Mouse (Mus musculus): ENCODE measurements around the gene Prn. TPM values are rescaled to one million over a fixed set of nuclear protein-coding genes. Genes with fewer than 3 reads are reported as not detected.

Gene Prn
- not detected in 2 replicates for polyA plus RNA-seq (2014; fragmentation: Nextera tagmentation; extraction: Ambion mirVana)

- Histone ChIP-seq H3K36me3 (ENCODE audit: control insufficient read depth, insufficient read depth, low read length) (0 out of 2 replicates have a peak, but pooled peaks cover 3% of the 10 kb centered on the region), H3K27ac (replicated peaks; ENCODE audit: low read depth, low read length) (peak within 1 kb of the TSS; percentile 78), H3K4me1 (ENCODE audit: control insufficient read depth, insufficient read depth, low read length) (peaks cover 15% of the 10 kb centered on the region; the same call in 1 of the 2 replicates), H3K9ac (ENCODE audit: low read depth, low read length) (peak within 1 kb of the TSS; percentile 76), H3K9me3 (ENCODE audit: control insufficient read depth, low read length) (no peaks in the 10 kb centered on the region), H3K27me3 (replicated peaks; ENCODE audit: control insufficient read depth, insufficient read depth, low read length) (no peaks in the 10 kb centered on the region), H3K4me3 (ENCODE audit: low read depth, low read length) (peak within 1 kb of the TSS; percentile 69), H3K4me2 (ENCODE audit: low read depth, low read length) (peak within 1 kb of the TSS; percentile 70)
- ATAC-seq (ENCODE audit: low read depth) (peak; percentile 93), DNase-seq (ENCODE audit: low spot score) (peak; percentile 96)
- WGBS, result 5% methylated on average over 43 of the region's 52 CpGs
Measured at GRCm38 (mm10) chr2:131909683-131910572, at the start of gene Prn, which contains the start of gene Prnp. Gene Prn (plus strand): TSS chr2:131909957. Gene Prnp (plus strand): TSS chr2:131909928.

- DNase-seq (ENCODE audit: low spot score) (peak; percentile 41), ATAC-seq (ENCODE audit: low read depth) (peak; percentile 72; the same call in 1 of the 2 replicates)
- Histone ChIP-seq H3K9ac (ENCODE audit: low read depth, low read length) (no peak overlapping the region), H3K4me1 (ENCODE audit: control insufficient read depth, insufficient read depth, low read length) (no peaks in the 10 kb centered on the region), H3K4me3 (ENCODE audit: low read depth, low read length) (no peak overlapping the region), H3K36me3 (ENCODE audit: control insufficient read depth, insufficient read depth, low read length) (no peaks in the 10 kb centered on the region), H3K27me3 (replicated peaks; ENCODE audit: control insufficient read depth, insufficient read depth, low read length) (no peaks in the 10 kb centered on the region), H3K9me3 (ENCODE audit: control insufficient read depth, low read length) (no peaks in the 10 kb centered on the region), H3K4me2 (ENCODE audit: low read depth, low read length) (no peak overlapping the region), H3K27ac (replicated peaks; ENCODE audit: low read depth, low read length) (no peak overlapping the region)
- WGBS, result 54% methylated on average over 3 of the region's 3 CpGs
Measured at GRCm38 (mm10) chr2:131862617-131863275, 47.0 kb upstream of the Prn start.

- WGBS, result 69% methylated on average over 3 of the region's 3 CpGs
- Histone ChIP-seq H3K9me3 (ENCODE audit: control insufficient read depth, low read length) (no peaks in the 10 kb centered on the region), H3K36me3 (ENCODE audit: control insufficient read depth, insufficient read depth, low read length) (no peaks in the 10 kb centered on the region), H3K4me3 (ENCODE audit: low read depth, low read length) (no peak overlapping the region), H3K4me2 (ENCODE audit: low read depth, low read length) (no peak overlapping the region), H3K9ac (ENCODE audit: low read depth, low read length) (no peak overlapping the region), H3K27me3 (replicated peaks; ENCODE audit: control insufficient read depth, insufficient read depth, low read length) (no peaks in the 10 kb centered on the region), H3K27ac (replicated peaks; ENCODE audit: low read depth, low read length) (no peak overlapping the region), H3K4me1 (ENCODE audit: control insufficient read depth, insufficient read depth, low read length) (no peaks in the 10 kb centered on the region)
- ATAC-seq (ENCODE audit: low read depth), result no peak
- DNase-seq (ENCODE audit: low spot score), result no peak
Measured at GRCm38 (mm10) chr2:131863472-131863871, 46.3 kb upstream of the Prn start.

GRCm38 (mm10) chr2:131864262-131864796 lies 45.4 kb upstream of the Prn start:
- Histone ChIP-seq H3K4me2 (ENCODE audit: low read depth, low read length) (no peak overlapping the region), H3K4me3 (ENCODE audit: low read depth, low read length) (no peak overlapping the region), H3K36me3 (ENCODE audit: control insufficient read depth, insufficient read depth, low read length) (no peaks in the 10 kb centered on the region), H3K27ac (replicated peaks; ENCODE audit: low read depth, low read length) (no peak overlapping the region), H3K4me1 (ENCODE audit: control insufficient read depth, insufficient read depth, low read length) (no peaks in the 10 kb centered on the region), H3K9me3 (ENCODE audit: control insufficient read depth, low read length) (no peaks in the 10 kb centered on the region), H3K9ac (ENCODE audit: low read depth, low read length) (no peak overlapping the region), H3K27me3 (replicated peaks; ENCODE audit: control insufficient read depth, insufficient read depth, low read length) (no peaks in the 10 kb centered on the region)
- ATAC-seq (ENCODE audit: low read depth) (no peak), DNase-seq (ENCODE audit: low spot score) (no peak)
- WGBS, result 72% methylated on average over 2 of the region's 2 CpGs

GRCm38 (mm10) chr2:131866676-131867075 lies 43.1 kb upstream of the Prn start:
- no peak overlapping the region for H3K9ac ChIP-seq (ENCODE audit: low read depth, low read length)
- no peaks in the 10 kb centered on the region for H3K27me3 ChIP-seq (replicated peaks; ENCODE audit: control insufficient read depth, insufficient read depth, low read length)
- DNase-seq (ENCODE audit: low spot score) (no peak), ATAC-seq (ENCODE audit: low read depth) (no peak)
- no peaks in the 10 kb centered on the region for H3K9me3 ChIP-seq (ENCODE audit: control insufficient read depth, low read length)
- no peak overlapping the region for H3K4me2 ChIP-seq (ENCODE audit: low read depth, low read length)
- H3K4me3 ChIP-seq (ENCODE audit: low read depth, low read length), result no peak overlapping the region
- no peaks in the 10 kb centered on the region for H3K36me3 ChIP-seq (ENCODE audit: control insufficient read depth, insufficient read depth, low read length)
- no peaks in the 10 kb centered on the region for H3K4me1 ChIP-seq (ENCODE audit: control insufficient read depth, insufficient read depth, low read length)
- H3K27ac ChIP-seq (replicated peaks; ENCODE audit: low read depth, low read length), result no peak overlapping the region

GRCm38 (mm10) chr2:131868983-131869382 lies 40.8 kb upstream of the Prn start:
- Histone ChIP-seq H3K4me2 (ENCODE audit: low read depth, low read length) (no peak overlapping the region), H3K36me3 (ENCODE audit: control insufficient read depth, insufficient read depth, low read length) (no peaks in the 10 kb centered on the region), H3K9me3 (ENCODE audit: control insufficient read depth, low read length) (no peaks in the 10 kb centered on the region), H3K27ac (replicated peaks; ENCODE audit: low read depth, low read length) (no peak overlapping the region), H3K9ac (ENCODE audit: low read depth, low read length) (no peak overlapping the region), H3K27me3 (replicated peaks; ENCODE audit: control insufficient read depth, insufficient read depth, low read length) (no peaks in the 10 kb centered on the region), H3K4me3 (ENCODE audit: low read depth, low read length) (no peak overlapping the region), H3K4me1 (ENCODE audit: control insufficient read depth, insufficient read depth, low read length) (no peaks in the 10 kb centered on the region)
- DNase-seq (ENCODE audit: low spot score) (no peak), ATAC-seq (ENCODE audit: low read depth) (no peak)
- 85% methylated on average over 5 of the region's 5 CpGs for WGBS

GRCm38 (mm10) chr2:131873376-131873775 lies 36.4 kb upstream of the Prn start:
- no peaks in the 10 kb centered on the region for H3K36me3 ChIP-seq (ENCODE audit: control insufficient read depth, insufficient read depth, low read length)

GRCm38 (mm10) chr2:131876551-131877265 lies 33.0 kb upstream of the Prn start:
- WGBS, result 85% methylated on average over 7 of the region's 7 CpGs
- ATAC-seq (ENCODE audit: low read depth) (no peak), DNase-seq (ENCODE audit: low spot score) (no peak)
- no peak overlapping the region for H3K4me3 ChIP-seq (ENCODE audit: low read depth, low read length)
- no peaks in the 10 kb centered on the region for H3K9me3 ChIP-seq (ENCODE audit: control insufficient read depth, low read length)
- H3K4me2 ChIP-seq (ENCODE audit: low read depth, low read length), result no peak overlapping the region
- no peaks in the 10 kb centered on the region for H3K27me3 ChIP-seq (replicated peaks; ENCODE audit: control insufficient read depth, insufficient read depth, low read length)
- H3K27ac ChIP-seq (replicated peaks; ENCODE audit: low read depth, low read length), result no peak overlapping the region
- H3K36me3 ChIP-seq (ENCODE audit: control insufficient read depth, insufficient read depth, low read length), result no peaks in the 10 kb centered on the region
- no peaks in the 10 kb centered on the region for H3K4me1 ChIP-seq (ENCODE audit: control insufficient read depth, insufficient read depth, low read length)
- no peak overlapping the region for H3K9ac ChIP-seq (ENCODE audit: low read depth, low read length)

More at GRCm38 (mm10) chr2:131873376-131873775, 36.4 kb upstream of the Prn start:
- Histone ChIP-seq H3K9ac (ENCODE audit: low read depth, low read length) (no peak overlapping the region), H3K27me3 (replicated peaks; ENCODE audit: control insufficient read depth, insufficient read depth, low read length) (no peaks in the 10 kb centered on the region), H3K27ac (replicated peaks; ENCODE audit: low read depth, low read length) (no peak overlapping the region), H3K4me1 (ENCODE audit: control insufficient read depth, insufficient read depth, low read length) (no peaks in the 10 kb centered on the region), H3K4me2 (ENCODE audit: low read depth, low read length) (no peak overlapping the region), H3K4me3 (ENCODE audit: low read depth, low read length) (no peak overlapping the region), H3K9me3 (ENCODE audit: control insufficient read depth, low read length) (no peaks in the 10 kb centered on the region)
- DNase-seq (ENCODE audit: low spot score) (no peak), ATAC-seq (ENCODE audit: low read depth) (no peak)
- 50% methylated on average over 1 of the region's 1 CpGs for WGBS
